Mouse (Mus musculus) heart, embryonic 11.5 days (tissue): Measurements from ENCODE around the gene Dgat2. TPM values are rescaled to one million over a fixed set of nuclear protein-coding genes. Genes with fewer than 3 reads are reported as not detected.

Experiments
- ATAC-seq: fragments of 200-750 bp; cut with Nextera tagmentation; replicated peaks from 2 replicates; pipeline ENCODE4 v1.8.0; 2017; ENCODE audit warnings: moderate library complexity; ENCODE audit not compliant: insufficient number of reproducible peaks, low FRiP score, low TSS enrichment
- H3K27ac ChIP-seq: fragments of 300-500 bp; sonication (generic); 2 replicates; pipeline ENCODE4 v1.5.1; 2014; ENCODE audit warnings: mild to moderate bottlenecking, low read depth, low read length
- H3K27me3 ChIP-seq: fragments of 300-500 bp; sonication (generic); 2 replicates; pipeline ENCODE4 v1.6.1; 2014; ENCODE audit warnings: mild to moderate bottlenecking, low read length, mixed read lengths; ENCODE audit not compliant: control insufficient read depth, insufficient read depth
- H3K36me3 ChIP-seq: fragments of 300-500 bp; sonication (generic); 2 replicates; pipeline ENCODE4 v1.6.1; 2014; ENCODE audit warnings: mild to moderate bottlenecking, low read length, moderate library complexity, mixed read lengths; ENCODE audit not compliant: control insufficient read depth, insufficient read depth
- H3K4me1 ChIP-seq: fragments of 300-500 bp; sonication (generic); 2 replicates; pipeline ENCODE4 v1.6.1; 2014; ENCODE audit warnings: low read length; ENCODE audit not compliant: control insufficient read depth, insufficient read depth
- H3K4me2 ChIP-seq: fragments of 300-500 bp; sonication (generic); 2 replicates; pipeline ENCODE4 v1.6.1; 2014; ENCODE audit warnings: mild to moderate bottlenecking, moderate library complexity
- H3K4me3 ChIP-seq: fragments of 300-500 bp; sonication (generic); 2 replicates; pipeline ENCODE4 v1.5.1; 2014; ENCODE audit warnings: low read depth, low read length
- H3K9ac ChIP-seq: fragments of 300-500 bp; sonication (generic); 2 replicates; pipeline ENCODE4 v1.6.1; 2014; ENCODE audit warnings: mild to moderate bottlenecking, low read depth, low read length, moderate library complexity
- H3K9me3 ChIP-seq: fragments of 300-500 bp; sonication (generic); replicated peaks from 2 replicates; pipeline ENCODE4 v1.6.1; 2016; ENCODE audit warnings: low read length; ENCODE audit not compliant: control insufficient read depth
- WGBS: fragments of 180-500 bp; shearing (Covaris S2); extraction: QIAGEN DNeasy Blood & Tissue Kit; methylation state at CpG from one replicate; pipeline ENCODE4 v1.1.7; 2014; ENCODE audit not compliant: insufficient replicate concordance; 5-methylcytosine and 5-hydroxymethylcytosine counted together
- polyA plus RNA-seq: library from polyadenylated mRNA; unstranded; fragments of >200 nt; fragmentation: Nextera tagmentation; extraction: Ambion mirVana; gene quantifications from 2 replicates; pipeline ENCODE4 v1.2.1, GENCODE M21; 2014

The Dgat2 gene
- polyA plus RNA-seq, 1 experiment from 2014 or later, result 8.7 TPM

GRCm38 (mm10) chr7:99122651-99123050 lies 59.9 kb downstream of the Dgat2 start:
- H3K27me3 ChIP-seq, result no peaks in the 10 kb centered on the region
- H3K9ac ChIP-seq, result no peak overlapping the region
- ATAC-seq, result no peak
- no peak overlapping the region for H3K4me3 ChIP-seq
- H3K27ac ChIP-seq, result no peak overlapping the region
- peaks cover 3% of the 10 kb centered on the region; the same call in 1 of the 2 replicates for H3K36me3 ChIP-seq
- 70% methylated on average over 5 of the region's 5 CpGs for WGBS
- peaks cover 6% of the 10 kb centered on the region for H3K9me3 ChIP-seq
- H3K4me1 ChIP-seq, result peaks cover 31% of the 10 kb centered on the region
- H3K4me2 ChIP-seq, result no peak overlapping the region

- WGBS, result 85% methylated on average over 5 of the region's 5 CpGs
- no peak for ATAC-seq
- H3K27ac ChIP-seq, result no peak overlapping the region
Measured at GRCm38 (mm10) chr7:99120865-99121521, 61.5 kb downstream of the Dgat2 start.

GRCm38 (mm10) chr7:99120082-99120481 lies 62.4 kb downstream of the Dgat2 start:
- Histone ChIP-seq H3K4me1 (peaks cover 14% of the 10 kb centered on the region), H3K4me2 (no peak overlapping the region), H3K4me3 (no peak overlapping the region), H3K27ac (no peak overlapping the region), H3K27me3 (no peaks in the 10 kb centered on the region), H3K9me3 (peaks cover 6% of the 10 kb centered on the region), H3K36me3 (peaks cover 6% of the 10 kb centered on the region), H3K9ac (no peak overlapping the region)
- no peak for ATAC-seq
- 60% methylated on average over 4 of the region's 4 CpGs for WGBS

More at GRCm38 (mm10) chr7:99120865-99121521, 61.5 kb downstream of the Dgat2 start:
- peaks cover 6% of the 10 kb centered on the region for H3K36me3 ChIP-seq
- H3K9ac ChIP-seq, result no peak overlapping the region
- H3K4me3 ChIP-seq, result no peak overlapping the region
- H3K27me3 ChIP-seq, result no peaks in the 10 kb centered on the region
- H3K9me3 ChIP-seq, result peaks cover 6% of the 10 kb centered on the region
- peaks cover 18% of the 10 kb centered on the region for H3K4me1 ChIP-seq
- H3K4me2 ChIP-seq, result no peak overlapping the region

GRCm38 (mm10) chr7:99116781-99117180 lies 65.7 kb downstream of the Dgat2 start:
- Histone ChIP-seq H3K4me3 (no peak overlapping the region), H3K27ac (no peak overlapping the region), H3K4me2 (no peak overlapping the region), H3K9me3 (no peaks in the 10 kb centered on the region), H3K4me1 (peaks cover 12% of the 10 kb centered on the region), H3K36me3 (peaks cover 3% of the 10 kb centered on the region; the same call in 1 of the 2 replicates), H3K9ac (no peak overlapping the region), H3K27me3 (no peaks in the 10 kb centered on the region)
- ATAC-seq, result no peak
- WGBS, result 74% methylated on average over 3 of the region's 3 CpGs

- H3K4me2 ChIP-seq, result no peak overlapping the region
- H3K9ac ChIP-seq, result no peak overlapping the region
- no peaks in the 10 kb centered on the region for H3K9me3 ChIP-seq
- no peak for ATAC-seq
- 83% methylated on average over 16 of the region's 16 CpGs for WGBS
- peaks cover 3% of the 10 kb centered on the region; the same call in 1 of the 2 replicates for H3K36me3 ChIP-seq
- no peaks in the 10 kb centered on the region for H3K27me3 ChIP-seq
- no peak overlapping the region for H3K27ac ChIP-seq
- no peak overlapping the region for H3K4me3 ChIP-seq
- peaks cover 4% of the 10 kb centered on the region for H3K4me1 ChIP-seq
Measured at GRCm38 (mm10) chr7:99114006-99114726, 68.4 kb downstream of the Dgat2 start.

- Histone ChIP-seq H3K9ac (no peak overlapping the region), H3K27ac (no peak overlapping the region), H3K4me1 (peaks cover 12% of the 10 kb centered on the region), H3K36me3 (no peaks in the 10 kb centered on the region), H3K27me3 (no peaks in the 10 kb centered on the region), H3K4me3 (no peak overlapping the region), H3K4me2 (no peak overlapping the region), H3K9me3 (no peaks in the 10 kb centered on the region)
- no peak for ATAC-seq
- WGBS, result 46% methylated on average over 3 of the region's 3 CpGs
Measured at GRCm38 (mm10) chr7:99107566-99107965, 75.0 kb downstream of the Dgat2 start.

GRCm38 (mm10) chr7:99106714-99107270 lies 75.7 kb downstream of the Dgat2 start:
- Histone ChIP-seq H3K9me3 (no peaks in the 10 kb centered on the region), H3K27me3 (no peaks in the 10 kb centered on the region), H3K36me3 (no peaks in the 10 kb centered on the region), H3K4me2 (no peak overlapping the region), H3K9ac (no peak overlapping the region), H3K27ac (no peak overlapping the region), H3K4me1 (peaks cover 19% of the 10 kb centered on the region), H3K4me3 (no peak overlapping the region)
- WGBS, result 56% methylated on average over 4 of the region's 4 CpGs
- no peak for ATAC-seq
